Mouse (Mus musculus): ENCODE results near the gene Lpcat2b. TPM values are rescaled to one million over a fixed set of nuclear protein-coding genes. Genes with fewer than 3 reads are reported as not detected.
A peak's percentile ranks its signal among the peaks of the same experiment; 100 is the strongest.

The Lpcat2b gene
- polyA plus RNA-seq, 1 experiment from 2014 or later: not detected

DNA sequence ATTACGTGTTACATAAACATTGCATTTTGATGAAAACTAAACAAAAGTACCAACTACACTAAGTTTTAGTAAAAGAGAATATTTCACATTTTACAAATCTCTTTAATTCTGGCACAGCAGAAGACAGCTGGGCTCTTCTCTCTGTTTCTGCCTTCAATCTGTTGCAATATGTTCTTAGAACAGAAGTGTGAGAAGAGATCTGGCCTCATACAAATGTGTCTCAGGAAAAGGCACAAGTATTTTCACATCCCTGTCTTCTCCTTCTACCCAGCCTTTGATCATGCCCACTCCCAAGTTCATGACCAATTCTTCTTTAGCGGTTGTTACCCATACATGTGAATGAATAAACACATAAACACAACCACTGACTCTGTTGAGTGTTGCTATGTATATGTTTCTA, 16.3 kb upstream of the Lpcat2b start:
- WGBS: 90% methylated on average over 2 of the region's 2 CpGs
- no peak overlapping the region for H3K4me3 ChIP-seq
- no peaks in the 10 kb centered on the region for H3K27me3 ChIP-seq (replicated peaks)
- no peak overlapping the region for H3K27ac ChIP-seq
- H3K9ac ChIP-seq: no peak overlapping the region
- H3K4me1 ChIP-seq: no peaks in the 10 kb centered on the region
- H3K36me3 ChIP-seq: no peaks in the 10 kb centered on the region
- H3K4me2 ChIP-seq (replicated peaks): no peak overlapping the region
- ATAC-seq (ENCODE audit: low FRiP score, low read depth): no peak
- H3K9me3 ChIP-seq: no peaks in the 10 kb centered on the region

DNA sequence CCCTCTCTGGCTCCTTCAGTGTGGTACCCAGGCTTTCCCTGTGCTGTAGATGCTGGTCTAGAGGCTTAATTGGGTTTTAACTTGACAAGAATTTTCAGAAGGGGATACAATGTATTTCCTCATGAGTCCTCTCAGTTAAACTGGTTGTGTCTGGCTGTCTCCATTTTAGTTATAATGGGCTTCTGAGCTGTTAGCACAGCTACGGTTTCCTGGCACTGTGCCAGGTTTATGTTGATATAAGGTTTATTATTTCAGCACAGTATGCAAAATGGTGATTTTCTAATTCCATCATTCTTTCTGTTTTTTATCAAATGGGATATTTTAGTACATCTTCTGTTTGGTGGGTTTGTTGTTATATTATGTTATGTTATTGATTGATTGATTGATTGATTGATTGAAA, 9.7 kb upstream of the Lpcat2b start:
- no peak for ATAC-seq (ENCODE audit: low FRiP score, low read depth)
- no peak overlapping the region for H3K27ac ChIP-seq
- no peaks in the 10 kb centered on the region for H3K27me3 ChIP-seq (replicated peaks)
- no peak overlapping the region for H3K4me2 ChIP-seq (replicated peaks)
- no peaks in the 10 kb centered on the region for H3K4me1 ChIP-seq
- H3K36me3 ChIP-seq: no peaks in the 10 kb centered on the region
- WGBS: 75% methylated on average over 1 of the region's 1 CpGs
- no peak overlapping the region for H3K4me3 ChIP-seq
- H3K9me3 ChIP-seq: no peaks in the 10 kb centered on the region
- H3K9ac ChIP-seq: no peak overlapping the region

GRCm38 (mm10) chr5:107434001-107434400, 2.7 kb downstream of the Lpcat2b start:
- Histone ChIP-seq H3K27me3 (replicated peaks) (no peaks in the 10 kb centered on the region), H3K4me3 (no peak overlapping the region), H3K36me3 (no peaks in the 10 kb centered on the region), H3K4me2 (replicated peaks) (no peak overlapping the region), H3K4me1 (peaks cover 5% of the 10 kb centered on the region), H3K9ac (no peak overlapping the region), H3K27ac (no peak overlapping the region), H3K9me3 (no peaks in the 10 kb centered on the region)
- no peak for ATAC-seq (ENCODE audit: low FRiP score, low read depth)
- WGBS: 84% methylated on average over 5 of the region's 5 CpGs

GRCm38 (mm10) chr5:107436185-107436584, 4.8 kb downstream of the Lpcat2b start:
- Histone ChIP-seq H3K4me3 (no peak overlapping the region), H3K27me3 (replicated peaks) (no peaks in the 10 kb centered on the region), H3K27ac (no peak overlapping the region), H3K36me3 (no peaks in the 10 kb centered on the region), H3K4me2 (replicated peaks) (no peak overlapping the region), H3K9me3 (no peaks in the 10 kb centered on the region), H3K9ac (no peak overlapping the region), H3K4me1 (peaks cover 5% of the 10 kb centered on the region)
- 91% methylated on average over 6 of the region's 6 CpGs for WGBS
- no peak for ATAC-seq (ENCODE audit: low FRiP score, low read depth)

GRCm38 (mm10) chr5:107436587-107437209, 5.3 kb downstream of the Lpcat2b start:
- Histone ChIP-seq H3K4me3 (no peak overlapping the region), H3K9ac (no peak overlapping the region), H3K36me3 (no peaks in the 10 kb centered on the region), H3K27ac (no peak overlapping the region), H3K27me3 (replicated peaks) (no peaks in the 10 kb centered on the region), H3K9me3 (no peaks in the 10 kb centered on the region), H3K4me2 (replicated peaks) (0 out of 2 replicates have a peak overlapping the region, but pooled peaks have one; percentile 65), H3K4me1 (peaks cover 5% of the 10 kb centered on the region)
- ATAC-seq (ENCODE audit: low FRiP score, low read depth): no peak
- 89% methylated on average over 6 of the region's 6 CpGs for WGBS

GRCm38 (mm10) chr5:107437464-107438281, 6.3 kb downstream of the Lpcat2b start, which contains the start of gene Btbd8:
Btbd8 (plus strand) TSS chr5:107437997.
- under 1% methylated on average over 51 of the region's 51 CpGs for WGBS
- Histone ChIP-seq H3K27me3 (replicated peaks) (no peaks in the 10 kb centered on the region), H3K4me2 (replicated peaks) (peak within 1 kb of the TSS; percentile 65), H3K9ac (peak within 1 kb of the TSS; percentile 83), H3K27ac (no peak within 1 kb of the TSS), H3K9me3 (no peaks in the 10 kb centered on the region), H3K36me3 (no peaks in the 10 kb centered on the region), H3K4me1 (peaks cover 5% of the 10 kb centered on the region), H3K4me3 (peak within 1 kb of the TSS; percentile 86)
- peak; percentile 97 for ATAC-seq (ENCODE audit: low FRiP score, low read depth)

GRCm38 (mm10) chr5:107438353-107438752, 7.0 kb downstream of the Lpcat2b start:
- H3K4me3 ChIP-seq: peak overlapping the region; percentile 86
- no peak overlapping the region for H3K27ac ChIP-seq
- peak overlapping the region; percentile 83 for H3K9ac ChIP-seq
- H3K36me3 ChIP-seq: no peaks in the 10 kb centered on the region
- H3K4me2 ChIP-seq (replicated peaks): peak overlapping the region; percentile 65
- WGBS: 24% methylated on average over 7 of the region's 7 CpGs
- H3K4me1 ChIP-seq: peaks cover 5% of the 10 kb centered on the region
- no peaks in the 10 kb centered on the region for H3K27me3 ChIP-seq (replicated peaks)
- no peak; the same call in 1 of the 2 replicates for ATAC-seq (ENCODE audit: low FRiP score, low read depth)
- H3K9me3 ChIP-seq: no peaks in the 10 kb centered on the region

DNA sequence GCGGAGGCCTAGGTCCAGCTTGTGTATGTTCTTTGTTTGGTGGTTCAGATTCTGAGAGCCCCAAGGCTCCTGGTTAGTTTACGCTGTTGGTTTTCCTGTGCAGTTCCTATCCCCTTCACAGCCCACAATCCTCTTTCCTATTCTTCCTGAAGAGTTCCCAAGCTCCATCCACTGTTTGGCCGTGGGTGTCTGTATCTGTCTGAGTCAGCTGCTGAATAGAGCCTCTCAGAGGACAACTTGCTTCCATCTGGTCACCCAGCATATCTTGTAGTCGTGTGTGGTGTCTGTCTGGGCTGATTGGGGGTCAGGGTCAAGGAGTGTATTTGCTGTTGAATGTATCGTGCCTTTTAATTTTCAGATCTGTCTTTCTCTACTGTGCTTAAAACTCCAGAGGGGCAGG, 10.5 kb downstream of the Lpcat2b start:
- Histone ChIP-seq H3K4me1 (peaks cover 5% of the 10 kb centered on the region), H3K27ac (no peak overlapping the region), H3K36me3 (no peaks in the 10 kb centered on the region), H3K9me3 (no peaks in the 10 kb centered on the region), H3K9ac (no peak overlapping the region), H3K4me3 (no peak overlapping the region), H3K27me3 (replicated peaks) (no peaks in the 10 kb centered on the region), H3K4me2 (replicated peaks) (no peak overlapping the region)
- WGBS: 88% methylated on average over 5 of the region's 5 CpGs
- no peak for ATAC-seq (ENCODE audit: low FRiP score, low read depth)

DNA sequence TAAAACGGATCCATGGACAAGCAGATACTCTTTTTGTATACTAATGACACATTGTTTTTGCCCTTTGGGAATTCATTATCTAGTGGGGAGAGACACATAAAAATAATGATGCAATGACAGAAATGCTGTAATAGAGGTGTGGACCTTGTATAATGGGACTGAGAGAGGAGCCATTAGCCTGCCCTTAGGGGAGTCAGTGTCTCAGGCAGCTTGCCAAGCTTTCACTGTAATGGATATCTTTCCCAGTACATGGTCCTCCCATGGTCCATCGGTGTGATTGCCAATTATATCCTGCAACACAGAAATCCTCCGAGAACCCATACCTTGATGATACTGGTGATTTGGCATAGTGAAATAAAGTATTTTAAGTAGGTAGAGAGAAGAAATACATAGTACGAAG, 12.9 kb downstream of the Lpcat2b start:
- Histone ChIP-seq H3K36me3 (no peaks in the 10 kb centered on the region), H3K9me3 (no peaks in the 10 kb centered on the region), H3K27me3 (replicated peaks) (no peaks in the 10 kb centered on the region), H3K4me3 (no peak overlapping the region), H3K9ac (no peak overlapping the region), H3K27ac (no peak overlapping the region), H3K4me1 (no peaks in the 10 kb centered on the region), H3K4me2 (replicated peaks) (no peak overlapping the region)
- ATAC-seq (ENCODE audit: low FRiP score, low read depth): no peak
- 75% methylated on average over 4 of the region's 4 CpGs for WGBS

DNA sequence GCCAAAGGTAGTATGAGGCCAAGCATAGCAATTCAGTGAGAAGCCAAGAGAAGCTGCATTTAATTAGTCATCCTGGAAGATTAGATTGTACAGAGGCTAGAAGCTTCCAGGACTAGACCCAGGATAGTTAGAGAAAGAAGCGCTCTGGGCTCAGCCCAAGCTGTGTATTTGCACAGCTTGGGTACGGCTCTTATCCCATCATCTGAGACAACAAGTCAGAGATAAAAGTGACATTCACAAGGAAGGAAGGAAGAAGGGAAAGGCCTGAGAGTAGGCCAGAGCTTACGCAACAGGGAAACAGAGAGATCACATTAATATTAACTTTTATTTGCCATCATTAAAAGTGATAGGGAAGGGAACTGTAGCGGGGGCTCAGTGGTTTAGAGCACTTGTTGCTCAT, 16.6 kb downstream of the Lpcat2b start:
- 82% methylated on average over 4 of the region's 4 CpGs for WGBS
- Histone ChIP-seq H3K27me3 (replicated peaks) (no peaks in the 10 kb centered on the region), H3K9ac (no peak overlapping the region), H3K36me3 (no peaks in the 10 kb centered on the region), H3K4me2 (replicated peaks) (no peak overlapping the region), H3K4me1 (no peaks in the 10 kb centered on the region), H3K4me3 (no peak overlapping the region), H3K9me3 (no peaks in the 10 kb centered on the region), H3K27ac (no peak overlapping the region)
- no peak for ATAC-seq (ENCODE audit: low FRiP score, low read depth)

DNA sequence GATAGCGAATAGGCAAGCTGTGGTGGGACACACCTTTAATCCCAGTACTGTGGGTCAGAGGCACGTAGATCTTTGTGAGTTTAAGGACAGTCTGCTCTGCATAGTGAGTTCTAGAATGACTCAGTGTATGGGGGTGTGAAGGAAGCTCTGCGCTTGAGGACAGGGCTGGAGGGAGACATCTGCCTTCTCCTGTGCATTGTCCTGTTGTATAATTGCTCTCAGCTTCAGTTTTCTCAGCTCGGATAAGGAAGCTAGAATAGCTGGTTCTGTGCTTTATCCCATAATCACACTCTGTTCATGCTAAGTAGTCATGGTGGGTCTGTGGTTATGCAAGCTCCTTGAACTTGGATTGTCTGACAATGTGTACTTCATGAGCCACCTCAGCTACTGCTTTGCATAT, 17.4 kb downstream of the Lpcat2b start:
- no peak for ATAC-seq (ENCODE audit: low FRiP score, low read depth)
- H3K4me1 ChIP-seq: no peaks in the 10 kb centered on the region
- H3K4me2 ChIP-seq (replicated peaks): no peak overlapping the region
- no peak overlapping the region for H3K9ac ChIP-seq
- H3K27ac ChIP-seq: no peak overlapping the region
- no peaks in the 10 kb centered on the region for H3K27me3 ChIP-seq (replicated peaks)
- 93% methylated on average over 4 of the region's 4 CpGs for WGBS
- H3K36me3 ChIP-seq: no peaks in the 10 kb centered on the region
- no peaks in the 10 kb centered on the region for H3K9me3 ChIP-seq
- H3K4me3 ChIP-seq: no peak overlapping the region

- no peaks in the 10 kb centered on the region for H3K4me1 ChIP-seq
- no peak for ATAC-seq (ENCODE audit: low FRiP score, low read depth)
- H3K27ac ChIP-seq: no peak overlapping the region
- 90% methylated on average over 5 of the region's 5 CpGs for WGBS
- no peak overlapping the region for H3K4me3 ChIP-seq
- H3K4me2 ChIP-seq (replicated peaks): no peak overlapping the region
- H3K36me3 ChIP-seq: no peaks in the 10 kb centered on the region
- no peaks in the 10 kb centered on the region for H3K27me3 ChIP-seq (replicated peaks)
- no peak overlapping the region for H3K9ac ChIP-seq
- H3K9me3 ChIP-seq: no peaks in the 10 kb centered on the region
Measured at GRCm38 (mm10) chr5:107449620-107450019, 18.3 kb downstream of the Lpcat2b start.
